Mouse (Mus musculus) MEL (cell line): ENCODE results near the gene Zzz3. TPM values are rescaled to one million over a fixed set of nuclear protein-coding genes. Genes with fewer than 3 reads are reported as not detected.

Experiments
- DNase-seq: peaks from one replicate; pipeline ENCODE4 v3.0.0; 2011; ENCODE audit warnings: low read depth, low spot score
- H3K27ac ChIP-seq: 2 replicates; pipeline ENCODE4 v1.5.1; 2012; ENCODE audit warnings: low read depth, mild to moderate bottlenecking, control low read depth, low read length, moderate library complexity; ENCODE audit not compliant: control insufficient read depth
- H3K27me3 ChIP-seq, 2 experiments: fragments of 150-350 bp in 1 of 2; sonication (generic) in 1 of 2; 2 replicates each; pipeline ENCODE4 v1.6.1; 2012; ENCODE audit warnings: low read length in 2 of 2, mild to moderate bottlenecking in 2 of 2, improper control_type of control experiment in 1 of 2, moderate library complexity in 1 of 2; ENCODE audit not compliant: insufficient read depth in 2 of 2, control insufficient read depth in 1 of 2
- H3K36me3 ChIP-seq, 2 experiments: 2 replicates each; pipeline ENCODE4 v1.6.1; 2012 to 2014; ENCODE audit warnings: low read length in 2 of 2, improper control_type of control experiment in 1 of 2, inconsistent platforms in 1 of 2, mild to moderate bottlenecking in 1 of 2; ENCODE audit not compliant: insufficient read depth in 2 of 2, control insufficient read depth in 1 of 2
- H3K4me1 ChIP-seq, 2 experiments: fragments of 150-350 bp in 1 of 2; sonication (generic) in 1 of 2; 2 replicates each; pipeline ENCODE4 v1.6.1; 2012; ENCODE audit warnings: low read length in 2 of 2, improper control_type of control experiment in 1 of 2, mild to moderate bottlenecking in 1 of 2; ENCODE audit not compliant: insufficient read depth in 2 of 2, control insufficient read depth in 1 of 2
- H3K4me3 ChIP-seq, 2 experiments: fragments of 150-350 bp in 1 of 2; sonication (generic) in 1 of 2; 2 replicates each; pipeline ENCODE4 v1.5.1; 2012; ENCODE audit warnings: low read depth in 2 of 2, low read length in 2 of 2, mild to moderate bottlenecking in 2 of 2, moderate library complexity in 2 of 2, control low read depth in 1 of 2, improper control_type of control experiment in 1 of 2; ENCODE audit not compliant: control insufficient read depth in 1 of 2, insufficient read depth in 1 of 2
- H3K79me2 ChIP-seq: 2 replicates; pipeline ENCODE4 v1.6.1; 2012; ENCODE audit warnings: mild to moderate bottlenecking, low read length, moderate library complexity; ENCODE audit not compliant: control insufficient read depth, poor library complexity, insufficient read depth
- H3K9ac ChIP-seq: 2 replicates; pipeline ENCODE4 v1.6.1; 2012; ENCODE audit warnings: low read depth, mild to moderate bottlenecking, control low read depth, low read length, moderate library complexity; ENCODE audit not compliant: control insufficient read depth, poor library complexity, severe bottlenecking
- H3K9me3 ChIP-seq: fragments of 150-350 bp; sonication (generic); replicated peaks from 2 replicates; pipeline ENCODE4 v1.6.1; 2012; ENCODE audit warnings: mild to moderate bottlenecking, low read length, improper control_type of control experiment, moderate library complexity; ENCODE audit not compliant: insufficient read depth
- BHLHE40 ChIP-seq: IDR thresholded peaks from 2 replicates; pipeline ENCODE4 v1.6.1; 2012; ENCODE audit warnings: low read depth, mild to moderate bottlenecking, inconsistent platforms, low read length, improper control_type of control experiment, borderline replicate concordance
- CHD1 ChIP-seq: IDR thresholded peaks from 2 replicates; pipeline ENCODE4 v1.6.1; 2012; ENCODE audit warnings: low read depth, mild to moderate bottlenecking, inconsistent platforms, low read length, improper control_type of control experiment
- CHD2 ChIP-seq: IDR thresholded peaks from 2 replicates; pipeline ENCODE4 v1.6.1; 2011; ENCODE audit warnings: low read length, improper control_type of control experiment
- GABPA ChIP-seq: IDR thresholded peaks from 2 replicates; pipeline ENCODE4 v1.6.1; 2012; ENCODE audit warnings: low read depth, mild to moderate bottlenecking, inconsistent platforms, low read length, improper control_type of control experiment, moderate library complexity
- GATA1 ChIP-seq: IDR thresholded peaks from 2 replicates; pipeline ENCODE4 v1.6.1; 2011; ENCODE audit warnings: low read depth, low read length, improper control_type of control experiment
- JUND ChIP-seq: IDR thresholded peaks from 2 replicates; pipeline ENCODE4 v1.6.1; 2011; ENCODE audit warnings: low read depth, mild to moderate bottlenecking, improper control_type of control experiment, low read length
- KAT2A ChIP-seq: conservative IDR thresholded peaks from 2 replicates; pipeline ENCODE4 v1.6.1; 2012; ENCODE audit warnings: low read depth, low read length, improper control_type of control experiment, inconsistent platforms
- MAZ ChIP-seq: IDR thresholded peaks from 2 replicates; pipeline ENCODE4 v1.6.1; 2012; ENCODE audit warnings: low read depth, mild to moderate bottlenecking, inconsistent platforms, low read length, improper control_type of control experiment
- MXI1 ChIP-seq: IDR thresholded peaks from 2 replicates; pipeline ENCODE4 v1.6.1; 2011; ENCODE audit warnings: mild to moderate bottlenecking, low read depth, low read length, improper control_type of control experiment
- MYC ChIP-seq: IDR thresholded peaks from 2 replicates; pipeline ENCODE4 v1.6.1; 2011; ENCODE audit warnings: low read depth, mild to moderate bottlenecking, low read length, improper control_type of control experiment, moderate library complexity
- NELFE ChIP-seq: IDR thresholded peaks from 2 replicates; pipeline ENCODE4 v1.6.1; 2011; ENCODE audit warnings: low read depth, low read length, improper control_type of control experiment
- NRF1 ChIP-seq: IDR thresholded peaks from 2 replicates; pipeline ENCODE4 v1.6.1; 2014; ENCODE audit warnings: low read depth, mild to moderate bottlenecking, inconsistent platforms, low read length, improper control_type of control experiment, moderate library complexity; ENCODE audit not compliant: poor library complexity, insufficient read depth, severe bottlenecking
- POLR2AphosphoS5 ChIP-seq: IDR thresholded peaks from 2 replicates; pipeline ENCODE4 v1.6.1; 2012; ENCODE audit warnings: low read depth, borderline replicate concordance, mild to moderate bottlenecking, inconsistent platforms, low read length, moderate library complexity, mixed read lengths
- RCOR1 ChIP-seq: IDR thresholded peaks from 2 replicates; pipeline ENCODE4 v1.6.1; 2012; ENCODE audit warnings: low read depth, mild to moderate bottlenecking, inconsistent platforms, low read length, improper control_type of control experiment
- SIN3A ChIP-seq: IDR thresholded peaks from 2 replicates; pipeline ENCODE4 v1.6.1; 2012; ENCODE audit warnings: low read length, improper control_type of control experiment, inconsistent platforms
- SMC3 ChIP-seq: IDR thresholded peaks from 2 replicates; pipeline ENCODE4 v1.6.1; 2011; ENCODE audit warnings: low read depth, low read length, improper control_type of control experiment
- TCF12 ChIP-seq: IDR thresholded peaks from 2 replicates; pipeline ENCODE4 v1.6.1; 2014; ENCODE audit warnings: low read depth, mild to moderate bottlenecking, inconsistent platforms, low read length, improper control_type of control experiment, moderate library complexity
- ZMIZ1 ChIP-seq: IDR thresholded peaks from 2 replicates; pipeline ENCODE4 v1.6.1; 2012; ENCODE audit warnings: low read depth, mild to moderate bottlenecking, inconsistent platforms, low read length, improper control_type of control experiment, moderate library complexity
- polyA plus RNA-seq, 2 experiments: library from polyadenylated mRNA; stranded (reverse) in 1 of 2; unstranded in 1 of 2; fragments of >175 nt in 1 of 2; fragments of >200 nt in 1 of 2; gene quantifications; 2 replicates each; pipeline versions ENCODE4 v1.2.1 to v1.2.4; 2012; ENCODE audit warnings: low replicate concordance in 2 of 2, low read depth in 1 of 2; ENCODE audit not compliant: insufficient read length in 2 of 2, insufficient read depth in 1 of 2, missing spikeins in 1 of 2
- total RNA-seq: library from RNA; depleted of rRNA; stranded (reverse); fragments of 300-350 nt; gene quantifications from 2 replicates; pipeline ENCODE4 v1.2.3, GENCODE M21; 2012

Gene Zzz3
- total and polyA plus RNA-seq, 3 experiments, result 46.1 to 507 (median 53.7) TPM

- no peaks in the 10 kb centered on the region for H3K36me3 ChIP-seq
- no peak for DNase-seq
Measured at GRCm38 (mm10) chr3:152492241-152492640, 97.0 kb downstream of the Zzz3 start.

DNA sequence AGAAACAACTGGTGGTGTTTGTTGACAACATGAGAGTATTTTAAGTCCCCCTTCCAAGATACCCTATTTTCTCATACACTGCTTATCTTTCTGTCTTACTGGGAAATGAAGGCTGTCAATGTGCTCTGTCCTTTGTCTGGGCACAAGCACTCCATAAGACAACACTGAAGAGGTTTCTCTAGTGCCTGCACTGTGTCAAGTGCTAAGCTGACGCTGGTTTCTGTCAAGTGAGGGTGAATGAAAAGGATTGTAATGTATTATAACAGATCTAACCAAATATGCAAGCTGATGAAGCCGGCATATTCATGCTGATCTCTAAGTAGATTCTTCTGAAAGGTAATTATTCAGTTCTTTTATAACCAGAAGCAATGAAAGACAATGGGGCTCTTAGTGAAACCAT, 98.5 kb downstream of the Zzz3 start:
- no peak for DNase-seq
- no peak overlapping the region for H3K9ac ChIP-seq
- H3K79me2 ChIP-seq, result no peaks in the 10 kb centered on the region
- TF ChIP-seq NELFE, result no peak
- no peak for TF ChIP-seq GABPA
- no peak for TF ChIP-seq GATA1
- TF ChIP-seq SMC3, result no peak
- no peak for TF ChIP-seq TCF12
- no peak for TF ChIP-seq KAT2A
- TF ChIP-seq MYC, result no peak
- no peak for TF ChIP-seq MAZ
- TF ChIP-seq CHD2, result no peak
- no peak for TF ChIP-seq ZMIZ1
- TF ChIP-seq POLR2AphosphoS5, result no peak
- H3K27me3 ChIP-seq, result no peaks in the 10 kb centered on the region
- no peaks in the 10 kb centered on the region for H3K9me3 ChIP-seq
- H3K4me3 ChIP-seq, result no peak overlapping the region
- peaks cover 0 to 10% of the 10 kb centered on the region in 2 experiments; a peak in 2 of 4 replicates for H3K36me3 ChIP-seq
- peaks cover 11% of the 10 kb centered on the region in 2 experiments for H3K4me1 ChIP-seq
- no peak overlapping the region for H3K27ac ChIP-seq

More at GRCm38 (mm10) chr3:152492241-152492640, 97.0 kb downstream of the Zzz3 start:
- Histone ChIP-seq H3K9ac (no peak overlapping the region), H3K79me2 (no peaks in the 10 kb centered on the region), H3K4me1 (no peaks in the 10 kb centered on the region; a peak in 2 of 4 replicates), H3K4me3 (no peak overlapping the region), H3K9me3 (no peaks in the 10 kb centered on the region), H3K27me3 (no peaks in the 10 kb centered on the region), H3K27ac (no peak overlapping the region)
- no peak for TF ChIP-seq MYC
- TF ChIP-seq RCOR1, result no peak
- TF ChIP-seq GATA1, result no peak
- TF ChIP-seq BHLHE40, result no peak
- no peak for TF ChIP-seq MXI1
- no peak for TF ChIP-seq POLR2AphosphoS5
- no peak for TF ChIP-seq KAT2A
- no peak for TF ChIP-seq CHD1
- TF ChIP-seq TCF12, result no peak
- no peak for TF ChIP-seq SIN3A
- no peak for TF ChIP-seq MAZ
- no peak for TF ChIP-seq NRF1
- no peak for TF ChIP-seq JUND
